Mouse (Mus musculus) layer of hippocampus, adult 11-12 months (tissue): ENCODE measurements around the gene Fam98c.
"Not testable (repeated sequence)": the region's sequence is repeated elsewhere in the genome, so short reads cannot be mapped to it uniquely, and the experiment has no call there.

Experiments used
- DNase-seq: peaks from one replicate; pipeline ENCODE4 v3.0.0; 2022; ENCODE audit warnings: low spot score

Fam98c gene

GRCm38 (mm10) chr7:29155838-29156782 lies at the start of gene Fam98c:
Gene Fam98c (minus strand): TSS chr7:29156234.
- DNase-seq = peak; percentile 84

GRCm38 (mm10) chr7:29202577-29202976 lies 46.5 kb upstream of the Fam98c start:
- DNase-seq = no peak

- DNase-seq = not testable (repeated sequence)
Measured at GRCm38 (mm10) chr7:29194230-29194629, 38.2 kb upstream of the Fam98c start.

GRCm38 (mm10) chr7:29181323-29181722 lies 25.3 kb upstream of the Fam98c start:
- not testable (repeated sequence) for DNase-seq

GRCm38 (mm10) chr7:29180854-29181236 lies 24.8 kb upstream of the Fam98c start:
- DNase-seq = no peak

- DNase-seq = peak; percentile 96
Measured at GRCm38 (mm10) chr7:29180077-29180853, 24.2 kb upstream of the Fam98c start, which contains the start of gene Psmd8. Gene Psmd8 (minus strand): TSS chr7:29180701.

GRCm38 (mm10) chr7:29179323-29179722 lies 23.3 kb upstream of the Fam98c start:
- DNase-seq = no peak

- no peak for DNase-seq
Measured at GRCm38 (mm10) chr7:29178106-29178505, 22.1 kb upstream of the Fam98c start.

- DNase-seq = no peak
Measured at GRCm38 (mm10) chr7:29172390-29173016, 16.5 kb upstream of the Fam98c start.

GRCm38 (mm10) chr7:29171562-29172097 lies 15.6 kb upstream of the Fam98c start:
- no peak for DNase-seq

GRCm38 (mm10) chr7:29170755-29171561 lies 14.9 kb upstream of the Fam98c start:
- no peak for DNase-seq

GRCm38 (mm10) chr7:29170066-29170754 lies 14.2 kb upstream of the Fam98c start, which contains the start of the genes Ggn and Spred3:
Gene Ggn (plus strand): TSS chr7:29170210.
Gene Spred3 (minus strand): TSS chr7:29170411.
- peak; percentile 60 for DNase-seq

GRCm38 (mm10) chr7:29169231-29170065 lies 13.4 kb upstream of the Fam98c start:
- peak; percentile 74 for DNase-seq

GRCm38 (mm10) chr7:29168791-29169230 lies 12.8 kb upstream of the Fam98c start:
- no peak for DNase-seq

- DNase-seq = no peak
Measured at GRCm38 (mm10) chr7:29168121-29168695, 12.2 kb upstream of the Fam98c start.

- no peak for DNase-seq
Measured at GRCm38 (mm10) chr7:29167656-29168055, 11.6 kb upstream of the Fam98c start.

GRCm38 (mm10) chr7:29162750-29163525 lies 6.9 kb upstream of the Fam98c start:
- no peak for DNase-seq

- DNase-seq = no peak
Measured at GRCm38 (mm10) chr7:29162294-29162693, 6.3 kb upstream of the Fam98c start.
